Mouse (Mus musculus) heart, embryonic 13.5 days (tissue): ENCODE results near the gene Sh3bp4. TPM values are rescaled to one million over a fixed set of nuclear protein-coding genes. Genes with fewer than 3 reads are reported as not detected.

Experiments used
- ATAC-seq: fragments of 200-750 bp; cut with Nextera tagmentation; 2 replicates; pipeline ENCODE4 v1.8.0; 2017; ENCODE audit warnings: moderate TSS enrichment; ENCODE audit not compliant: insufficient number of reproducible peaks, low FRiP score, low TSS enrichment; ENCODE audit errors: extremely low read depth
- H3K27ac ChIP-seq: fragments of 300-500 bp; sonication (generic); replicated peaks from 2 replicates; pipeline ENCODE4 v1.5.1; 2015; ENCODE audit warnings: moderate library complexity, mild to moderate bottlenecking, inconsistent platforms
- H3K27me3 ChIP-seq: fragments of 300-500 bp; sonication (generic); replicated peaks from 2 replicates; pipeline ENCODE4 v1.6.1; 2015; ENCODE audit warnings: mild to moderate bottlenecking, inconsistent platforms
- H3K36me3 ChIP-seq: fragments of 300-500 bp; sonication (generic); 2 replicates; pipeline ENCODE4 v1.6.1; 2015; ENCODE audit warnings: mild to moderate bottlenecking, inconsistent platforms
- H3K4me1 ChIP-seq: fragments of 300-500 bp; sonication (generic); 2 replicates; pipeline ENCODE4 v1.6.1; 2015; ENCODE audit warnings: inconsistent platforms
- H3K4me2 ChIP-seq: fragments of 300-500 bp; sonication (generic); 2 replicates; pipeline ENCODE4 v1.6.1; 2015; ENCODE audit warnings: inconsistent platforms, mild to moderate bottlenecking, moderate library complexity
- H3K4me3 ChIP-seq: fragments of 300-500 bp; sonication (generic); 2 replicates; pipeline ENCODE4 v1.5.1; 2015; ENCODE audit warnings: moderate library complexity, mild to moderate bottlenecking, inconsistent platforms
- H3K9ac ChIP-seq: fragments of 300-500 bp; sonication (generic); 2 replicates; pipeline ENCODE4 v1.6.1; 2015; ENCODE audit warnings: inconsistent platforms, mild to moderate bottlenecking, moderate library complexity
- H3K9me3 ChIP-seq: fragments of 300-500 bp; sonication (generic); 2 replicates; pipeline ENCODE4 v1.6.1; 2016; ENCODE audit warnings: inconsistent platforms
- WGBS: fragments of 180-500 bp; shearing (Covaris S2); methylation state at CpG from one replicate; pipeline ENCODE4 v1.1.7; 2015; ENCODE audit warnings: mixed read lengths; 5-methylcytosine and 5-hydroxymethylcytosine counted together
- polyA plus RNA-seq: library from polyadenylated mRNA; unstranded; fragments of >200 nt; fragmentation: Nextera tagmentation; extraction: Ambion mirVana; gene quantifications from 2 replicates; pipeline ENCODE4 v1.2.1, GENCODE M21; 2015

Sh3bp4 gene
- polyA plus RNA-seq, 1 experiment from 2014 or later: 19.2 TPM

DNA sequence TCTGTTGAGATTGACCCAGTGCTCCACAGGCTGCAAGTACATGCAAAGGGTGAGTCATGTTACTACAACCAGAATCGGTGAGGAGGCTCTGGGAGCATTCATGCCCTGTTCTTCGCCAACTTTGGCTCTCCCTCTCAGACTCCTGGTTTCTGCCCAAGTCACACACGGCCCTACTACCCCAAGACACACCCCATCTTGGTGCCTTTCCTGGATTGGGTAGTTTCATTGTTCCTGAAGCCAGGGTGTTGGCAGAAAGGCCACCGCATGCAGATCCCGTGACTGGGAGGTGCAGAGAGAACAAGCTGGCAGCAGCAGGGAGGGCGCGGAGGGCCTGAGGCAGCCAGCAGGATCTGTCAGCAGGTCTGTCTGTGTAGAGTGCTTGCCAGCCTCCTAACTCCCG, 61.5 kb downstream of the Sh3bp4 start:
- 50% methylated on average over 8 of the region's 8 CpGs for WGBS
- Histone ChIP-seq H3K27ac (peak overlapping the region; percentile 61), H3K4me3 (no peak overlapping the region), H3K36me3 (peaks cover 5% of the 10 kb centered on the region), H3K9ac (peak overlapping the region; percentile 21; the same call in 1 of the 2 replicates), H3K9me3 (peaks cover 5% of the 10 kb centered on the region), H3K4me1 (peaks cover 67% of the 10 kb centered on the region), H3K27me3 (no peaks in the 10 kb centered on the region), H3K4me2 (peak overlapping the region; percentile 18; the same call in 1 of the 2 replicates)
- ATAC-seq: 0 out of 2 replicates have a peak, but pooled peaks have one; percentile 6

DNA sequence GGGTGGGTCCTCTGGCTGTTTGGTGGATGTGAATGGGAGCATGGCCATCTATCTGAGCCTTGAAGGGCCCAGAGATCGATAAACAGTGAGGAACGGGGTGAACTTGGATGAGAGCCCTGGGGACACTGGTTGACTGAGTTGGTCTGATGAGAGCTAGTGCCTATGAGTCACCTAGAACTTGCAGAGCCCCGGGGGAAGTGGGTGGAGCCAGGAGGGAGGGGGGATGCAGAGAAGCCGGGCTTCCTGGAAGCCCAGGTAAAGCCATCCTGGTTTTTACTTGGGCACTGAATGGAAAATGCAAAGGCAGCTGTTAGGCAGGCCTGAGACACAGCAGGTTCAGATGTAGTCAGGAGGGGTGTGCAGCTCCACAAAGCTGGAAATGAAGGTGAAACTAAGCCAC, 63.1 kb downstream of the Sh3bp4 start:
- no peak overlapping the region for H3K27ac ChIP-seq
- no peak for ATAC-seq
- 0 out of 2 replicates have a peak overlapping the region, but pooled peaks have one; percentile 19 for H3K9ac ChIP-seq
- no peak overlapping the region for H3K4me3 ChIP-seq
- H3K4me1 ChIP-seq: peaks cover 81% of the 10 kb centered on the region
- 69% methylated on average over 4 of the region's 4 CpGs for WGBS
- no peak overlapping the region for H3K4me2 ChIP-seq
- H3K27me3 ChIP-seq: no peaks in the 10 kb centered on the region
- H3K36me3 ChIP-seq: peaks cover 8% of the 10 kb centered on the region; the same call in 1 of the 2 replicates
- no peaks in the 10 kb centered on the region for H3K9me3 ChIP-seq

DNA sequence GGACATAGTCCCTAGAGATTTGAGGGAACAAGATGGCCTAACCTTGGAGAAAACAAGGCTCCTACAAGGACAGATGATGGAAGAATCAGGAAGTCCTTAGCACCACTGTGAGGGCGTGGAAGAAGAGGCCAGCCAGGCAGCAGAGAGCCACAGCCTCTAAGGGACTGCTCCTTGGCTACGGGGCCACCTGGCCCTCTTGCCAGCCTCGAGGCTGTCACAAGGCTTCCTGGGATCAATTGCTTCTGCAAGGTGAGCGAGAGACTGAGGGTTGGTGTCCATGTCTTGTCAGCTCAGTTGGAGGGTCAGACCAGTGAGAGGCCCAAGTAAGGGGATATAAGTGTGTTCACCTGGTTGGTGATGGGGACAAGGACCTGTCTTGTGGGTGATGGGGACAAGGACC, 63.5 kb downstream of the Sh3bp4 start:
- no peak overlapping the region for H3K4me3 ChIP-seq
- H3K4me2 ChIP-seq: no peak overlapping the region
- 79% methylated on average over 4 of the region's 4 CpGs for WGBS
- H3K36me3 ChIP-seq: peaks cover 8% of the 10 kb centered on the region; the same call in 1 of the 2 replicates
- peaks cover 82% of the 10 kb centered on the region for H3K4me1 ChIP-seq
- no peak overlapping the region for H3K27ac ChIP-seq
- H3K27me3 ChIP-seq: no peaks in the 10 kb centered on the region
- no peaks in the 10 kb centered on the region for H3K9me3 ChIP-seq
- H3K9ac ChIP-seq: 0 out of 2 replicates have a peak overlapping the region, but pooled peaks have one; percentile 19
- ATAC-seq: no peak

DNA sequence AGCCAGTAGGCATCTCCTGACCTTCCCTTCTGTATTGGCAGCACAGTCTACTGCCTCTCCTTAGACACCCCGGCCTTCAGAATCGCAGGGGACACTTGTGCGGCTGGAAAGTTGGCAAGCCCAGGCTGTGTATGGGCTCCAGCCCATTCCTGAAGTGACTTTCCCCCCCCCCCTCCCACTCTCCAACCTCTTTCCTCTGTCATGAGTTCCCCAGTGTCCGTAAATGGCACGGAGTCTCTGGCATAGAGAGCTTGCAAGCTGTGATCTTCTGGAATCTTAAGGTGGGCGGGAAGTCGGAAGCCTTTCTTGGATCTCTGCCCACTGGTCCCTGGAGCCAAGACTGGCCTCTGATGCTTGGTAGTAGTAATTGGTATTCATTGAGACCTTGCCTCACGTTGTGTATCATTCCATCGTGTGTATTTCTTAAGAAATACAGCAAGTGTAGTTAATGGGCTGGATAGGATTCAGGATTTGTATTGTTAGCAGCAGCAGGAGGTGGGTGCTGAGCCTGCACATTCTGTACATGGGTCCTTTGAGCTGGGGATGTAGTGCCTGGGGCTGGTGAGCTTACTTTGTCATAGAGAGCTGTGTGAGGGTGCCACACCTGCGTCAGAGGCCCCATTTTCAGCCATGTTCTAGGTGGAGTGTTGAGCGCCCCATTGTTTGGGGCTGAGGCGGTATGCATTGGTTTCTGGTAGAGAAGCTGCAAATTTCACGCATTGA, 66.0 kb downstream of the Sh3bp4 start:
- peak; percentile 32; the same call in 1 of the 2 replicates for ATAC-seq
- H3K9ac ChIP-seq: peak overlapping the region; percentile 48; the same call in 1 of the 2 replicates
- H3K27me3 ChIP-seq: no peaks in the 10 kb centered on the region
- 47% methylated on average over 13 of the region's 13 CpGs for WGBS
- no peak overlapping the region for H3K4me3 ChIP-seq
- peak overlapping the region; percentile 62 for H3K27ac ChIP-seq
- peaks cover 77% of the 10 kb centered on the region for H3K4me1 ChIP-seq
- H3K9me3 ChIP-seq: no peaks in the 10 kb centered on the region
- H3K4me2 ChIP-seq: no peak overlapping the region
- peaks cover 27% of the 10 kb centered on the region for H3K36me3 ChIP-seq

DNA sequence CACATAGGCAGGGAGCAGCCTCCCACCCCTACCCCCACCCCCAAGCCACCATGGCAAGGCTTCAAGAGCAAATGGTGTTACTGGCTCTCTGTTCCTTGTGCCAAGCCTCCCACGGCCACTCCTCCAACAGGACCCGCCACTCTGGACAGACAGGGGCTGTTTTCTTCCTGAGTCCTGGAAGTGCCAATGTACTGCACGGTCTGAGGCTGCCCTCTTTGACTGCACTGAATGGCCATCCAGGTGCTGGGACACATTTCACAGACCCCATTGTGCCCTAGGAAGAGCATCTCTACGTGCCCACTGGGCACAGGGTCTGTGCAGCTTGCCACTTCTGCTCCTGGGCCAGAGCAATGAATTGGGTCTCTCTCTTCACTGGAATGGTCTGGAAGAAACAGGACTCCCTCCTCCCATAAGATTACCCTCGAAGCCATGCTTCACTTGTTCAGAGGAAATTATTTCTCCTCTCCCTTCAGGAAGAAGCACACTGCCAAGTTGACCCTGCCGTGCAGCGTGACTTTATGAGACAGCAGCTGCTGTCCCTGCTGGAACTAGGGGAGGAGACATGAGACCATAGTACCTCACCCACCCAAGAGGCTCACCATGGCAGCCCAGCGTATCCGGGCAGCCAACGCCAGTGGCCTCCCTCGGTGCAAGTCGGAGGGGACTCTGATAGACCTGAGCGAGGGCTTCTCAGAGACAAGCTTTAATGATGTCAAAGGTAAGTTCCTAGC, 67.0 kb downstream of the Sh3bp4 start:
- Histone ChIP-seq H3K36me3 (peaks cover 35% of the 10 kb centered on the region), H3K27ac (no peak overlapping the region), H3K4me2 (no peak overlapping the region), H3K9ac (0 out of 2 replicates have a peak overlapping the region, but pooled peaks have one; percentile 7), H3K9me3 (no peaks in the 10 kb centered on the region), H3K27me3 (no peaks in the 10 kb centered on the region), H3K4me1 (peaks cover 67% of the 10 kb centered on the region), H3K4me3 (no peak overlapping the region)
- ATAC-seq: no peak
- WGBS: 83% methylated on average over 13 of the region's 13 CpGs

DNA sequence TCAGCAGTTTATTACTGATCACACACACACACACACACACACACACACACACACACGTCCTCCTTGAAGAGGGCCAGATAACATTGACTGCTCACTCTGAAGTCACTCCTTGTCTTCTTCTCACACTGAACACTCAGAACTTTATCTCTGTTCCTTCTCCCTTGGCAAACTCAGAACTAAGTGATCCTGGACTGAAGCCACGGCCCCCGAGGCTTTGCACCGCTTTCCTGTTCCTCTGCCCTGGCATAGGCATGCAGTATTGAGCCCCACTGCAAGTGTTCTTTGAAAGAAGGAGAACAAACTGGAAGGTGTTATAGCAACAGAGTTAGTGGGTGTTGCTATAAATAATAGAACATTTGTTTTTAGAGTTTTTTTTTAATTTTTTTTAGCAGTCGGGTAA, 68.1 kb downstream of the Sh3bp4 start:
- H3K27me3 ChIP-seq: no peaks in the 10 kb centered on the region
- no peak overlapping the region for H3K4me3 ChIP-seq
- no peak overlapping the region for H3K9ac ChIP-seq
- 25% methylated on average over 5 of the region's 5 CpGs for WGBS
- H3K4me2 ChIP-seq: no peak overlapping the region
- H3K4me1 ChIP-seq: peaks cover 56% of the 10 kb centered on the region
- H3K36me3 ChIP-seq: peaks cover 42% of the 10 kb centered on the region
- no peaks in the 10 kb centered on the region for H3K9me3 ChIP-seq
- H3K27ac ChIP-seq: peak overlapping the region; percentile 28; the same call in 1 of the 2 replicates
- ATAC-seq: no peak

DNA sequence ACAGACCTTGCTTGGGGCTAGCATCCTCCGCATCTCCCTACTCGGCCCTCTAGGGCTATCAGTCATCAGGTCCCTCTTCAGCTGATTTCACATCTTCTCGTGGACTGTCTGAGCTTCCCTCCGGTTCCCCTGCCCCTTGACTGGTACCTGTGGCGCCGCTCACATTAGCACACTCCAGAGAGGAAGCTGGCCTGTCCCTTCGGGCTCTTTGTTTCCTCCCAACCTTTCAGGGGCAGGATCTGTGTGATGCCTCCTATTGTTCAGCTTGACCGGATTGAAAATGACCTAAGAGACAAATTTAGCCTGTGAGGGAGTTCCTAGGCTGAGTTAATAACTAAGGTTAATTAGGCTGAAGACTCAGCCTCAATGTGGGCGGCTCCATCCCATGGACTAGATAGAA, 69.9 kb downstream of the Sh3bp4 start:
- no peak for ATAC-seq
- WGBS: 86% methylated on average over 9 of the region's 9 CpGs

DNA sequence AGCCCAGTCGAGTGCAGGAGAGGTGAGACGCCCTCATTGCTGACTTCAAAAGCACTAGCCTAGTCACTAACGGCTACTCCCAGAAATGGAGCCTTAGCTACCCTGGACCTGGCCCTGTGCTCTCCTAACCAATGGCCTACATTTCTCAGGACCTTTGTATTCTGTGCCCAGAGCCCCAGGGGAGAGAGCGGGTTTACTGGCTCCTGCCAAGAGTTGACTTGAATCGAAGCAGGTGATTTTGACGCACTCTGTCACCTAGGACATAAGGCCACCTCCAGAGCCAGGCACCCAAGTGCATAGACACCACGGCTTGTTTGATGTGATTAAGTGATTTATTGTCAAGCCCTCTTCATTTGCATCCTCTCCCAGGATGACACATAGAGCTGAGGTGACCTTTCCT, 80.9 kb downstream of the Sh3bp4 start:
- no peaks in the 10 kb centered on the region for H3K27me3 ChIP-seq
- WGBS: 70% methylated on average over 7 of the region's 7 CpGs

More for the DNA sequence above, 69.9 kb downstream of the Sh3bp4 start:
- Histone ChIP-seq H3K27me3 (no peaks in the 10 kb centered on the region), H3K36me3 (peaks cover 60% of the 10 kb centered on the region), H3K27ac (no peak overlapping the region), H3K9ac (no peak overlapping the region), H3K4me1 (peaks cover 41% of the 10 kb centered on the region), H3K4me2 (no peak overlapping the region), H3K4me3 (no peak overlapping the region), H3K9me3 (no peaks in the 10 kb centered on the region)

DNA sequence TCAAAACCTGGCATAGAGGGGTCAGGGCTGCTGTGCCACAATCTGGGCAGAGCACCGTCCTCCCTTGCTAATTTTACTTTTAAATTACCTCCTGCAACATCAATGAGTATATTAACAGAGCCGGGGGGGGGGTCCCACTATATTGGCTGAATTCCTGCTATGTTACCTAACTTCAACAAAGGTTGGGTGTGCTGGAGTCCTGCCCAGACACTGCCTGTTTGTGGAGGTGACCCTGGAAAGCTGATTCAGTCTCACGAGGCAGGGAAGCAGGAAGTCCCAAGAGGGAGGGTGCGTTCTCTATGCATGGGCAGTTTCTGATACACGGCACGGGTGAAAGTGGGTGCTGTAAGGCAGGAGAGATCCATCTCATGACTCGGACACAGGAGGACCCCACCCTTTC, 82.4 kb downstream of the Sh3bp4 start:
- no peak overlapping the region for H3K4me3 ChIP-seq
- H3K36me3 ChIP-seq: peaks cover 69% of the 10 kb centered on the region

More for the DNA sequence above, 80.9 kb downstream of the Sh3bp4 start:
- no peak overlapping the region for H3K4me3 ChIP-seq
- H3K36me3 ChIP-seq: peaks cover 72% of the 10 kb centered on the region
- H3K9ac ChIP-seq: no peak overlapping the region
- ATAC-seq: no peak
- peaks cover 13% of the 10 kb centered on the region for H3K4me1 ChIP-seq
- H3K27ac ChIP-seq: no peak overlapping the region
- no peaks in the 10 kb centered on the region for H3K9me3 ChIP-seq
- no peak overlapping the region for H3K4me2 ChIP-seq

DNA sequence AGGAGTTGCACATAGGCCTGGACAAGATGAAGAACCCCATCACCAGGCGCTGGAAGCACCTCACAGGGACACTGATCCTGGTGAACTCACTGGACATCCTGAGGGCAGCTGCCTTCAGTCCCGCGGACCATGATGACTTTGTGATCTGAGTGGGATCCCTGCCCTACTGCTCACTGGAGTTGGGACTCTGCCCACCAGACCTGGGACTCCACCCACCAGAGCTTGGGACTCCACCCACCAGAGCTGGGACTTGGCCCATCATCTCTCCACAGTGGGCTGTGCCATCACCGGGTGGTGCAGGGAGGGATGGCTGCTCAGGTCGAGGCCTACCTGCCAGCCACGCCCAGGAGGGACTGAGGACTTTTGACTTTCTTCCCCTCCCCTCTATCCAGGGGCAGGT, 83.0 kb downstream of the Sh3bp4 start:
- no peaks in the 10 kb centered on the region for H3K9me3 ChIP-seq
- WGBS: 81% methylated on average over 6 of the region's 6 CpGs
- no peaks in the 10 kb centered on the region for H3K27me3 ChIP-seq
- peaks cover 12% of the 10 kb centered on the region for H3K4me1 ChIP-seq
- peaks cover 71% of the 10 kb centered on the region for H3K36me3 ChIP-seq
- H3K4me3 ChIP-seq: no peak overlapping the region
- H3K9ac ChIP-seq: no peak overlapping the region
- no peak overlapping the region for H3K27ac ChIP-seq
- no peak for ATAC-seq
- H3K4me2 ChIP-seq: no peak overlapping the region

More for the DNA sequence above, 82.4 kb downstream of the Sh3bp4 start:
- Histone ChIP-seq H3K4me1 (peaks cover 13% of the 10 kb centered on the region), H3K4me2 (no peak overlapping the region), H3K27ac (no peak overlapping the region), H3K9ac (no peak overlapping the region), H3K27me3 (no peaks in the 10 kb centered on the region), H3K9me3 (no peaks in the 10 kb centered on the region)
- no peak for ATAC-seq
- WGBS: 64% methylated on average over 7 of the region's 7 CpGs

DNA sequence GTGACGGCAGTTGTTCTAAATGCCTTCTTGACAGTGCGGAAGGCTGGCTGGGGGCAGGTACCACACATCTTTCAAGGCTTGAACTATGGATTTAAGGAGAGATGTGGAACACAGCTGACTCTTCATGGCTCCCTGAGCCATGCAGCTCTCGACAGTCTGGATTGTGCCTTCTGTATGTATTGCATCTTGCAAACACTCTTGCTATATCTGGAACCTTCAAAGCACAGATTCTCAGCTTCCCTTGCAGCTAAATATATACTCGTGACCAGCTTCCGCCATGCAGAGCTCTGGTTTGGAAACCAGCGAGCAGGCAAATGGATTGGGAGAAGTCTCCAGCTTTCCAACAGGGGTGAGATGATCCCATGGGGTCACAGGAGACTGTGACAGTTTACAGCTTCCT, 93.3 kb downstream of the Sh3bp4 start:
- no peaks in the 10 kb centered on the region for H3K27me3 ChIP-seq
- no peak overlapping the region for H3K27ac ChIP-seq
- no peaks in the 10 kb centered on the region for H3K36me3 ChIP-seq
- ATAC-seq: no peak
- peaks cover 21% of the 10 kb centered on the region for H3K4me1 ChIP-seq
- no peaks in the 10 kb centered on the region for H3K9me3 ChIP-seq
- no peak overlapping the region for H3K4me2 ChIP-seq
- H3K4me3 ChIP-seq: no peak overlapping the region
- H3K9ac ChIP-seq: no peak overlapping the region
- WGBS: 72% methylated on average over 6 of the region's 6 CpGs
